Mouse (Mus musculus) telencephalon, adult 2 months (tissue): ENCODE measurements around the gene Mfsd7a.

ENCODE experiments used
- DNase-seq: peaks from one replicate; pipeline ENCODE4 v3.0.0-alpha.2; 2011; ENCODE audit warnings: low read depth, low spot score

Gene Mfsd7a

DNA sequence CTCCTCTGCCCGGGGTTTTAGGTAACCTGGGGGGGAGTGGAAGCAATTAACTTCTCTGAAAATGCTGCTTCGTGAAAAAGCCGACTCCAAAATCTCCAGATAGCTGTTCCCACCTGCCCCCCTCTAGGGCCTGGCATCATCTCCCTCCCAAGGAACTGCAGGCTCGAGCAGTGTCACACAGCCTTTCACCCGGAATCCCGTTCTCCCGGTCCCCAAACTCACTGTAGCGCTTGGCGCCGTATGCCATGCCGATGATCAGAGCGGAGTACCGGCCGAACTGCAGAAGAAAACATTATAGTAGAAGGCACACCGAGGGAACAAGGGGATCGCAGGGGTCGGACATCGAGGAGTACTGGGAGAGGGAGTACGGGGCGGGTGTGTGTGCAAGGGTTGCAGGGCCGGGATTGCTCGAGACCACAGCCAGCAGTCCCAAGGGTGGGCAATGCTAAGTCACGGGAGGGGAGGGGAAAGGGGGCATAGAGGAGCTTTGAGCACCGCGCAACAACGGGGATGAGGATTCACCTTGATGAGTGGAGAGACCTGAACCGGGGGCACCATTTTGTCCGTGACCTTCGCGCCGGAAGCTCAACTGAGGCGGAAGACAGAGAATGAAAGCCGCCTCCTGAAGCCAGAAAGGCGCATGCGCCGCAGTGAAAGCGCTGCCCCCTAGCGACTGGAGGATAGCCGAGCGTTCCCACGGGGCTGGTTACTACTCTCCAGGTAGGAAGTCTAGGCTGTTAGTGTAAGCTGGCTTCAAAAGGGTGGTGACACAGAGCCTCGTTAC, 14.7 kb downstream of the Mfsd7a start, which contains the start of gene Atp5k:
Gene Atp5k (minus strand): TSS at position 645 of the 784 bp plus-strand sequence.
- peak; percentile 82 for DNase-seq

DNA sequence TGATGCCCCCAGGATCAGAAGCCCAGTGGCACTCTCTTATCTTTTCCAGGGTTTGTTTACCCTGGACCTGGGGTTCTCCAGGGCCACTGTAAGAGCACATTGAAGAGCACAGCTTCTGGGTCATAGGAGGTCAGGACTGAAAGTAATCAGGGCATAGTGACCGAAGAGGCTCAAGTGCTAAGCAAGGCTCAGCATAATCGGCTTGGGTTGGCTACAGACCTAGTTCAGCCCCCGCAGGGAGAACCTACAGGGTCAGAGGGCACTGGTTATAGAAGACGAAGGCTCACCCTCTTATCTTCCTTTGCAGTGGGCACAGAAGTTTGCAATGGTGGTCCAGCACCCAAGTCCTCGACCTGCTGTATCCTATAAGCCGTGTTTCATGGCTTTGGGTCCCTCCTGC, 17.5 kb downstream of the Mfsd7a start:
- no peak for DNase-seq

DNA sequence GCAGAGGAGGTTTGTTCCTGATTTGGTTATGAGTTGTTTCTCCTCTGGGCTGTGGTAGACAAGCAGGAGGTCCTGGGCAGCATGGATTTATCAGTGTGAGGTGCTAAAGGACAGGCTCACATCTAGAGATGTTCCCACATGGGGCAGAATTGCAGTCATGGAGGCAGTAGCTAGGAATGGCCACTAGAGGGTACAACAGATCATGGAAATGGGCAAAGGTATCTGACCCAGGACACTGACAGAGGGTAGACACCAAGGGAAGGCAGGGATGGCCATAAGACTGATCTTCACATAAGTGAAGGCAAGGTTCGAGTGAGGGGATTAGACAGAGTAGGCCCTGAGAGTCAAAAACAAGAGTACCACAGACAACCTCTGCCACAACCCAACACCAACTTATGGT, 21.5 kb downstream of the Mfsd7a start:
- no peak for DNase-seq

DNA sequence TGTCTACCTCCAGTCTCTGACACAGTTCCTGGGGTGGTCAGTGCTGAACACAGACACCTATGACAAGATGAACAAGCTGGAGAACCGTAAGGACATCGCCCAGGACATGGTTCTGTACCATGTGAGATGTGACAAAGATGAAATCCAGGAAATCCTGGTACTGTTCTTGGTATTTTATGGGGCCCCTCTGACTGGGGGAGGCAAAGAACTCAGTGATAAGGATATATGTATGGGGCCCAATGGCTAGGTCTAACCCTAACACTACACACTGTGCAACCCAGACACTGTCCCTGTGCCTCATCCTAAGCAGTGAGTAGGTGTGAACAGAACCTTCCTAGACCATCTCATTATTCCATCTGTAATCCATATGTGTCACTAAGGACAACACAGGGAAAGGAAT, 25.3 kb downstream of the Mfsd7a start:
- no peak for DNase-seq

DNA sequence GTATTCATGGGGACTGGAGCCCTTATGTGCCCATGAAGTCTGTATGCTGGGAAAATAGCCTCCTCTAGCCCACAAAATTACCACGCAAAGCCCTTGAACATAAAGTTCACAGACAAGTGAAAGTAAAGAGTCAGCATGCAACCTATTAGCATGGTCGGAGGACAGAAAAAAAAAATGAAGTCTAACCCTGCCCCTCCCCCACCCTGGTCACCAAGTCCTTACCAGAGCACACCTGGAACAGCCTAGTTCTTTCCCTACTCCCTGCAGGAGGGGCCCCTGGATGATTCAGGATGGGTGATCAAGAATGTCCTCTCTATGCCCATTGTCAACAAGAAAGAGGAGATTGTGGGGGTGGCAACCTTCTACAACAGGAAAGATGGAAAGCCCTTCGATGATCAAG, 25.9 kb downstream of the Mfsd7a start:
- no peak for DNase-seq

- no peak for DNase-seq
Measured at GRCm38 (mm10) chr5:108414711-108415110, 34.0 kb downstream of the Mfsd7a start.

- DNase-seq, result peak; percentile 42
Measured at GRCm38 (mm10) chr5:108406977-108407376, 41.7 kb downstream of the Mfsd7a start.

DNA sequence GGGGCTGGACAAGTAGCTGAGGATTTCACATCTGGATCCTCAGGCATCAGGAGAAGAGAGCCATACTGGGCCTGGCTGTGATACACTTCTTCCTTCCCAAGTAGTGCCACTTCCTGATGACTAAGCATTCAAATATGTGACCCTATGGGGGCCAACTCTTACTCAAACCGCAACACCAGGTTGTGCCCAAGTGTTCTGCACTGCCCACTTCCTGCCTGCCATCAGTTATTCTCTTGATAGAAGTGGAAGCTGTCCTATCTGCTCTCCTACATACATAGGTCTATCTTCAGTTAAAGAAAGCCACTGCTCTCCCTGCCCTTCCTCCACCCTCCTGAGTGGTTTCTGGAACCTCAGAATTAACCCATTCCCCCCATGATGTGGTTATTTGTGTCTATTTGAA, 43.2 kb downstream of the Mfsd7a start:
- DNase-seq, result no peak

DNA sequence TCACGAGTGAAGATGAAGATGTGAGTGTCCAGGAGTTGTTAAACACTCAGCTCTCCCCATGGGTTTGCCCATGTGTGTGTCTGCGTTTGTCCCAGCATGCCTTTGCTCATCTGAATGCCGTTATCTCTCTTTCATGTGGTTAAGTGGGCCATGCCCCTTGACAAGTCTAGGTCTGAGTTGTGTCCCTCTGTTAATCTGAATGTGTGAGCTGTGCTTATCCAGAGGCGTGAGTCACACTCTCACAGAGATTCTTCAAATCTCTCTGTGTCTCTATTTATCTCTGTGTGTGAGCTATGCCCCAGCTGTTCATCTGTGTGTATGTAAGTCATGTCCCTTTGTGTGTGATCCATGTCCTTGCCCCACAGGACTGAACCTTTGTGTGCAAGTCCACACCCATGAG, 45.2 kb downstream of the Mfsd7a start:
- DNase-seq, result no peak
